Mouse (Mus musculus) A20 (cell line): ENCODE measurements around the gene Tmem109.

Experiments used
- DNase-seq: peaks from one replicate; pipeline ENCODE4 v3.0.0-alpha.2; 2011; ENCODE audit warnings: low read depth, low spot score

The Tmem109 gene

DNA sequence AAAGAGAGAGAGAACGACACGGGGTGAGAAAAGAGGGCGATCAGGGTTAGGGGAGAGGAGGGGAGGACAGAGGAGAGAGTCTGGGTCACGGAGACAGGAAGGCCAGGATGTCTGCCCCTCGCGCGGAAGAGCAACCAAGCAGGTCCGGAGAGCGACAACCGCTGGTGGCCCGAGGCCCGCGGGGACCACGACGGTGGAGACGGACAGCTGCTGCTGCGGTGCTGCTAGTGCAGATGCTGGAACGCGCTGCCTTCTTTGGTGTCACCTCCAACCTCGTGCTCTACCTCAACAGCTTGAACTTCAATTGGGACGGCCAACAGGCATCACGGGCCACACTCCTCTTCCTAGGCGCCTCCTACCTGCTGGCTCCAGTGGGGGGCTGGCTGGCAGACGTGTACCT lies 38.9 kb downstream of the Tmem109 start:
- DNase-seq: peak; percentile 79

DNA sequence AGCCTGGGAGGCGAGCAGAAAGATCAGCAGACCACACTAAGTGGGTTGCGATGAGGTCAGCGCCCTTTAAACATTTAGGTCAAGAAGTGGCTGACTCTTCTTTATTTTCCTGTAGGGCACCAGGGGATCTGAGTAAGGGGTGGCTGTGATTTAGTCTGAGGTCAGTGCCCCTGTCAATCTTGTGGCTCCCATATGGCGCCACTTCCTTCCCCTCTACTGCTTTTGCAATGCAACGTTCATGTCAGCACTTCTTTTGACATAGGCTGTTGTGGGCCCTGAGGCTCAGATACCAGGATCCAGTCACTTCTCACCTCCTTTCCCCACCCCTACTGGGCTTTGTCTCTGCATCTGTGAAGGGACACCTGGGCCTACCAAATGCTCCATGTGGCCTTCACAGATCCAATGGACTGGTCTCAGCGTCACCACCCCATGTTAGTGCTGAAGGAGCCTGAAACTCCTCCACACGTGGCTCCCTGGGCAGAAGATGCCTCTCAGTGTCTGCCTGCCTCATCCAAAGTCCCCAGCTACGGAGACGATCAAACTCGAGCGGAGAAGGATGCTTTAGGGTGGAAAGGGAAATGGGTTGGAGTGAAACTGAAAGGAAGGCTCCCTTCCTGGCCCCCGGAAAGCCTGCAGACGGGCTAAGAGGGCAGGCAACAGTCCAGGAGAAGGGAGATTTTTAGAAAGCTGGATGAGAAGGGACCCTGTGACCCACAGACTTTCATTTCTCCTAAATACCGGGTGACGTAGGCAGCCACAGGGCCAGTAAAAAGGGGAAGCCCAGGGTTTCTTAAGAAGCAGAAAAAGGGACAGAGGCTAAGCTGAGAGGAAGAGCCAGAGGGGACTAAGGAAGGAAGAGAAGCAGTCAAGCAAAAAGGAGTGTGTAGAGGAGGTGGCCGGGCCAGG lies 39.8 kb downstream of the Tmem109 start:
- DNase-seq: peak; percentile 83

DNA sequence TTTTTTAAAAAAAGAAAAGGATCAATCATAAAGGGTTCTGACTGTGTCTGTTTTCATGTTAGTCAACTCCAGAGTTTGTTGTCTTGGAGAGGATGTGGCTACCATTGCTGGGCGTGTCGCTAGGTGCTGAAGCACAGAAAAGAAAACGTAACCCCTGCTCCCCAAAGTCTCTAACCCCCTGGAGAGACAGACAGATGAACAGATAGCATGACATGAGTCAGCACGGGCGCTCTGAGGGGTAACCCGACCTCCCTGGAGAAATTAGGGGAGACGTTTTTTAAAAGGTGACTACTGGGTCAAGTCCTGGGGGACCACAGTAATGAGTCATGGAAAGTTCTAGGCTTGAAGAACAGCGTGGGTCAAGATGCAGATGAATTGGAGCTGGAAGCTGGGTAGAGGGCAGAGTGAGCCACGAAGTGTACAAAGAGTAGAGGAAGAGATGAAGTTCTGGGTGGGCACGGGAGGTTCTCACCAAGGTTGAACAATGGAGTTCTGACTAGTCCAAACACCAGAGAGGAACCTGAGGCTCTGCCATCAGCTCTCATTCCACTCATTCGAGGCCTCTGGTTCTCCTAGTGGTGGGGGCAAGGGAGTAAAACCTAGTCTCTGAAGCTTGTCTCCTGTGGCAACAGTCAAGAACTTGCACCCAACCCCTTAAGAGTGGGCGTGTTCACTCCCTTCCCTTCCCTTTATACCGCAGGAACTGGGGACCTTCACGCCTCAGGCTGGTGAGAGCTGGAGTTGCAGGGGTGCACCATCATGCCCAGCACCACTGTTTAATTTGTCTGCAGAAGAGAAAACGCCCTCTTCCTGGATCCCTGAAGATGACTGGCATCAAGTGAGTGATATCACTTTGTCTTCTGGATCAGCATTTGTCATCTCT lies 42.5 kb downstream of the Tmem109 start, which contains the start of gene Slc15a3:
Gene Slc15a3, plus strand, starts transcription at position 718 of the 883 bp plus-strand sequence.
- no peak for DNase-seq

DNA sequence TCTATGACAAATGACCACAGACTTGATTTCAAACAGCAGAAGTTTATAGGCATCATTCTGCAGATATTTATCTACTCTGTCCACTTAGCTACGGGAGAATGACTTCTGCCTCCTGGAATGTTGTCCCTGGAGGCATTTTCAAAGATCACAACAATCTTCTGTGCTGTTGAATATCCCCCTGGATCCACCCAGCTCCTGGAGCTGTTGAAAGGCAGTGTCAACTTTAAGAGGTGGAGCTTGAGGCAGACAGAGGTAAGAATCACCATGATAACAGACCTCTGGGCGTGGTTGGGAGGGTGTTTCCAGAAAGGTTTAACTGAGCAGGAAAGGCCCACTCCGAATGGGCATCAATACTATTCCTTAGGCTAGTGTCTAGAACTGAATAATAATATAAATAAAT lies 46.1 kb downstream of the Tmem109 start:
- DNase-seq: no peak

DNA sequence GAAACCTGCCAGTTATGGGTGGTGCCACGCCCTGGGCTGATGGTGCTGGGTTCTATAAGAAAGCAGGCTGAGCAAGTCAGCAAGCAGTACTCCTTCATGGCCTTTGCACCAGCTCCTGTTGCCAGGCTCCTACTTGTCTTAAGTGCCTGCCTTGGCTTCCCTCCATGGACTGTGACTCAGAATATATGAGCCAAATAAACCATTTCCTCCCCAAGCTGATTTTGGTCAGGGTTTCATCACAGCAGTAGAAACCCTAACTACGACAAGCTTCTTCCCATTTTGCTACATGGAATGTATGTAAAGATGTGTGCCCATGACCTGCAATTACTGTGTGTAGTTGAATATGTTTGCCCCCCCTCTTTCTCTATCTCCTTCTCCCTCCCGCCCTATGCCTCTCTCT lies 48.2 kb downstream of the Tmem109 start:
- no peak for DNase-seq

DNA sequence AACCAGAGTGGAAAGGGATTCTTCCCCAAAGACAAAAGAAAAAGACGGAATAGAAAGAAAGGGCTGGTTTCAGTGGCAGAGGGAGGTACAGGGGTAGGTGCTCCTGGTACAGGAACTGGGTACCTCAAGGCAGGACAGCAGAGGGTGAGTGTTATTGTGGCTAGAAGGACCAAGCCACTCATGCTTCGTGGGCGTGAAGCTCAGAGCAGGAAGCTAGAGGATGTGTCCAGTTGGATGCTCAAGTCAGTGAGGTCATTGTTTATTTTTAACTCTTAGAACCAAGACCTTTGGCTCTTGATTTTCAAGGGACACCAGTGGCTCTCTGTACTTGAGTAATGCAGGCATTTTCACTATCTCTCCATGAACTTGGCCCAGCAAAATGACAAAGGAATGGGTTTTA lies 49.8 kb downstream of the Tmem109 start:
- DNase-seq: no peak

DNA sequence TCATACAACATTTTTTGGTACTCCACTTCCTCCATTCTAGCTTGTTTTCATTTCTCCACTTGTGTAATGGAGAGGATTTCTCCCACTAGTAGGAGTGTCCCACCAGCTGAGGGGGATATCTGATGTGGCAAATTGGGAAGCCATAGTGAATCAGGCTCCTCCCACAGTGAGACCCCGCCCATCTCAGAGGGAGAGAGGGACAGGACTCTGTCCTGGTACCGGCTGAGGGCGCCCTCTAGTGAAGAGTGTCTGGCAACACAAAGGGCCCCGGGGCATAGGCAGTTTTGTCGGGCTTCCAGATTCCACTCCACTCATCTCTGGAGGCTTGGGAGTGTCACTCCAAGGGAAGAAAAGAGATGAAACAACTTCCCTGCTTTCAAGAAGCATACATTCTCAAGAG lies 50.4 kb downstream of the Tmem109 start:
- DNase-seq: peak; percentile 75

DNA sequence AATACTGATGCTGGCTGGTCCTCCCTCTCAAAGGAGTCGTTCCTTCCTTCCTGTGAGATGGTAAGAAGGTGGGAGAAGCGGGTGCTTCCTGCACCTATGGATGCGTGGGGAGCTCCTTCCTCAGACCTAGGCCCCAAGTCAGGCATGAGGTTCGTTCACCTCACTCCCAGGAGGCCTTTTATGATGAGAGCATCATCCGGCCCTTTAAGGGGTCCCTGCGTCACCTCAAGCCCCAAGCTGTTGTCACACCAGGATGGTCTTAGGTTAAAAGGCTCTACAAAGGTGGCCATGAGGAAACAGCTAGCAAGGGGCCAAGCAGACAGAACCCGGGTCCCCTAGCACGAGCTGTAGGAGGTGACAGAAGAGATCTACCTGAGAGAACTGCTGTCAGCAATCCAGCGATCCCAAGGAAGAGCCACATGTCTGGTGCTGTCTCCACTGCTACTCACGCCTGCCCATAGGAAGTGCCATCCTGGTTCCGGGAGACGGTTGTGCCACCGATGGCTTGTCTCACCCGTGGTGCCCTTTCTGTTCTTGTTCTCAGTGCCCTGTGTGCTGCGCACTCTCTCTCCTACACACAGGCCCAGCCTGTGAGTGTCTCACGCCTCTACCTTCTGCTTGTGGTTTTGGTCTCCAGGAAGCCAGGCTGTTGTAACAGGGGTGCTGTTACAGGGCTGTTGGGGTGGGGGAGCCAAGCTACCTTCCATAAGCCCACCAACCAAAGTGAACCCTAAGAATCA lies 52.2 kb downstream of the Tmem109 start, which contains the start of gene Cd6:
Gene Cd6, minus strand, starts transcription at position 623 of the 740 bp plus-strand sequence.
- DNase-seq: no peak

DNA sequence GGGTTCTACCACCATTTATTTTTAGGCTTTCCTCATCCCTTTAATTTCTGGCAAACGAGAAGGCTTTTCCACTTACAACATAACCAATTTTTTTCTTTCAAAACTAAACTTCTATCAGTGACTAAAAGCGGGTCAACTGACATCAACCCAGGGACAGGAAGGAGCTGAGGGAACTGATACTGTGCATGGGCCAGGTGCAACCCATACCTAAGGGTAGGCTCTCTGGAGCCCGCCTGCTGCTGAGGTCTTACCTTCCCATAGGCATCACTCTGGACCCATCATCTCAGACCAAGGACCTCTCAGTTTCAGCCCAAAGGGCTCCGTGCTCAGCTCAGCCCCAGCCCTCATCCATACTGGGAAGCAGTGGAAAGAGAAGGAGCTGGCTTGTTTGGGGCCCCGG lies 53.5 kb downstream of the Tmem109 start:
- DNase-seq: peak; percentile 53

DNA sequence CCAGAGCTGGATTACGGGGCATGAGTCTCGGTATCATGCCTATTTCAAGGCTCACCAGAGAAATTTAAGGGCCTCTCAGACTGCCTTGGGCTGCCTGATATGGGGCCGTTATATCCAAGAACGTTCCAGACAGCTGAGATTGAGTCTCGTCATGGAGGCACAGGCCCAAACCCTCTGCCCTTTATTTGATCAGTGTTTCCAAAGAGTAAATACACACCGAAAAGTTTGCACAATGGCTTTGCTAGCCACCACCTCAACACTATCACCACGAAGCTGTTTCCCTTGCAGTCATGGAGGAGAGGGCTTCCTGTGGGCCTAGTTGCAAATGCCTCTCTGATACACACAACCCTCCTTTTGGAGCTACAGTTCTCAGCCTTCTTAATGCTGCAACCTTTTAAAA lies 57.7 kb downstream of the Tmem109 start:
- no peak for DNase-seq

DNA sequence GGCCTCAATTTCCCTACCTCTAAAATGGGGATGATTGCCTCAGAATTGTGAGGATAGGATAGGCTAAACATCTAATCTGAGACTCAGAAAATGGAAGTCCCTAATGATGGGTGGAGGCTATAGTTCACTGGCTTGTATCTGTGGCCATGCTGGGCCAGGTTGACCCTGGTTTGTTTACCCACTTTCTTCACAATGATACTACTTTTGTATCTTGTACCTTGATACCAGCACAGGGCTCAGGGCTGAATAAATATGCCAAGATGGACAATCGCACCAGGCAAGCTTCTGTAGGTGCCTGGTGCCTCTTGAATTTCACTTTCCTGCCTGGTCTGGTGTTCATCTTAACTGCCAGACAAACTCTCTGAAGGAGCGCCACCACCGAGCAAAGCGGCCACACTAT lies 59.3 kb downstream of the Tmem109 start:
- no peak for DNase-seq

DNA sequence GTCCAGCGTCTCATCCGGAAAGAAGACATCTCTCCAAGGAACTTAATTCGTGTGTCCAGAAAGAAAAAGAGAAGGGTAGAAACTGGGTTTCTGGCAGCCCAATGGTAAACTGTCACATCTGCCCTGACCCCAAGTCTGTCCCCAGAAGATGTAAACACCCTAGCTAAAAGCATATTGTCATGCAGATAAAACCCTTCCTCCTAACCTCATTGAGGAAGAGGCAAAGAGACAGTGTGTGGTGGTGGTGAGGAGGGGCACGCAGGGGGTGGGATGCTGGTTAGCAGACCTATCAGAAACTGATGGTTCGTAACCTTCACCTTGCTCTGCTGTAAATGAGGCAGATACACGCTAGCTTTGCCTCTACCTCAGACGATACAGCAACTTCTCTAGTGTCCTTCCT lies 60.5 kb downstream of the Tmem109 start:
- no peak for DNase-seq
